Mouse (Mus musculus) mesoderm, embryonic 11.5 days (tissue): ENCODE measurements at regions not wholly inside any gene's neighbourhood (a gene's known extent, or its start where the extent isn't known, plus 50 kb on each side); places are given as distances from the start of the nearest gene placed in this dataset.
A peak's percentile ranks its signal among the peaks of the same experiment; 100 is the strongest.

Experiments
- DNase-seq: peaks from one replicate; pipeline ENCODE4 v3.0.0-alpha.2; 2012; ENCODE audit warnings: low read depth, low spot score

- no peak for DNase-seq
These were observed 140.6 kb upstream of the H2al1a start for GRCm38 (mm10) chrX:11158416-11158815.

GRCm38 (mm10) chrX:11170416-11170815 lies 128.6 kb upstream of the H2al1a start:
- DNase-seq, result no peak

- no peak for DNase-seq
These were observed 118.8 kb upstream of the H2al1a start for GRCm38 (mm10) chrX:11180194-11180816.

- no peak for DNase-seq
These were observed 117.2 kb upstream of the H2al1a start for GRCm38 (mm10) chrX:11181855-11182254.

- no peak for DNase-seq
These were observed 108.2 kb upstream of the H2al1a start for GRCm38 (mm10) chrX:11190851-11191250.

- no peak for DNase-seq
These were observed 94.9 kb upstream of the H2al1a start for GRCm38 (mm10) chrX:11204135-11204534.

- peak; percentile 12 for DNase-seq
These were observed 89.2 kb upstream of the H2al1a start for GRCm38 (mm10) chrX:11209895-11210294.

- DNase-seq, result no peak
These were observed 86.2 kb upstream of the H2al1a start for GRCm38 (mm10) chrX:11212811-11213210.

- DNase-seq, result peak; percentile 25
These were observed 85.6 kb upstream of the H2al1a start for GRCm38 (mm10) chrX:11213492-11213891.

GRCm38 (mm10) chrX:11239066-11239465 lies 60.0 kb upstream of the H2al1a start:
- DNase-seq, result no peak

- DNase-seq, result no peak
These were observed 53.5 kb upstream of the H2al1a start for GRCm38 (mm10) chrX:11245576-11245975.
